Mouse (Mus musculus) CD4-positive, CD25-positive, alpha-beta regulatory T cell, adult 4 months (primary cell): ENCODE results near the gene Mosmo. TPM values are rescaled to one million over a fixed set of nuclear protein-coding genes. Genes with fewer than 3 reads are reported as not detected.

Source experiments
- polyA plus RNA-seq, 2 experiments: library from polyadenylated mRNA; unstranded; fragments of 100-300 nt; shearing (Covaris generic); gene quantifications; one replicate each; pipeline ENCODE4 v1.2.1; 2017

The Mosmo gene
- polyA plus RNA-seq, 2 experiments from 2014 or later: 7.0 to 10.1 TPM

Other genes with a start within 250 kb of the Mosmo start
- 100 to 1,000 TPM; 224 to 238 TPM for gene Uqcrc2, start 42.4 kb upstream of the Mosmo start, polyA plus RNA-seq
- under 1 TPM; 0.68 to 0.78 TPM for gene Pdzd9, start 7.3 kb upstream of the Mosmo start, polyA plus RNA-seq
- not detected for gene Vwa3a, start 61.7 kb downstream of the Mosmo start, polyA plus RNA-seq
- not detected for gene Gm5737, start 134.7 kb downstream of the Mosmo start, polyA plus RNA-seq
- gene Eef2k, start 165.2 kb downstream of the Mosmo start, polyA plus RNA-seq: 1 to 10 TPM; 5.6 to 6.0 TPM
- 10 to 100 TPM in 1 of 2 experiments, 1 to 10 TPM in 1; 8.1 to 15.8 TPM for gene Polr3e, start 240.1 kb downstream of the Mosmo start, polyA plus RNA-seq